Mouse (Mus musculus) liver, postnatal 0 days (tissue): ENCODE results near the gene Plekha7.

Source experiments
- CTCF ChIP-seq: sonication (generic); IDR thresholded peaks from 2 replicates; pipeline ENCODE4 v1.5.1; 2016; ENCODE audit warnings: antibody characterized with exemption, low read depth
- EP300 ChIP-seq: IDR thresholded peaks from 2 replicates; pipeline ENCODE4 v1.6.1; 2016; ENCODE audit warnings: antibody characterized with exemption, low read depth, mild to moderate bottlenecking

- TF ChIP-seq CTCF: no peak
- no peak for TF ChIP-seq EP300
Measured at GRCm38 (mm10) chr7:116238320-116238719, 69.9 kb downstream of the Plekha7 start.
